Mouse (Mus musculus) bone marrow, adult 2 months (tissue): ENCODE data around the gene Irs3.

Source experiments
- CTCF ChIP-seq: fragments of 200-500 bp; IDR thresholded peaks from 2 replicates; pipeline ENCODE4 v1.5.1; 2011; ENCODE audit warnings: low read length, control low read depth; ENCODE audit not compliant: control insufficient read depth, insufficient read depth
- POLR2A ChIP-seq: fragments of 200-500 bp; IDR thresholded peaks from 2 replicates; pipeline ENCODE4 v1.6.1; 2011; ENCODE audit warnings: low read depth, mild to moderate bottlenecking, control low read depth, low read length, borderline replicate concordance; ENCODE audit not compliant: control insufficient read depth

- TF ChIP-seq POLR2A: no peak
- TF ChIP-seq CTCF: no peak
Measured at GRCm38 (mm10) chr5:137600281-137600618, 45.3 kb downstream of the Irs3 start.
